Mouse (Mus musculus) limb, embryonic 11.5 days (tissue): ENCODE data around the gene Tas1r3. TPM values are rescaled to one million over a fixed set of nuclear protein-coding genes. Genes with fewer than 3 reads are reported as not detected.

ENCODE experiments used
- ATAC-seq: fragments of 200-750 bp; cut with Nextera tagmentation; 2 replicates; pipeline ENCODE4 v1.8.0; 2017; ENCODE audit warnings: low read depth; ENCODE audit not compliant: insufficient number of reproducible peaks, low FRiP score, low TSS enrichment
- DNase-seq: peaks from one replicate; pipeline ENCODE4 v3.0.0-alpha.2; 2015; ENCODE audit warnings: low spot score
- H3K27ac ChIP-seq: fragments of 300-500 bp; sonication (generic); replicated peaks from 2 replicates; pipeline ENCODE4 v1.5.1; 2014; ENCODE audit warnings: low read depth, mild to moderate bottlenecking, low read length
- H3K27me3 ChIP-seq: fragments of 300-500 bp; sonication (generic); 2 replicates; pipeline ENCODE4 v1.6.1; 2014; ENCODE audit warnings: mild to moderate bottlenecking, low read length, mixed read lengths; ENCODE audit not compliant: control insufficient read depth, insufficient read depth
- H3K36me3 ChIP-seq: fragments of 300-500 bp; sonication (generic); 2 replicates; pipeline ENCODE4 v1.6.1; 2014; ENCODE audit warnings: mild to moderate bottlenecking, low read length, moderate library complexity, mixed read lengths; ENCODE audit not compliant: control insufficient read depth, insufficient read depth
- H3K4me1 ChIP-seq: fragments of 300-500 bp; sonication (generic); 2 replicates; pipeline ENCODE4 v1.6.1; 2014; ENCODE audit warnings: low read length, mixed read lengths; ENCODE audit not compliant: control insufficient read depth, insufficient read depth
- H3K4me2 ChIP-seq: fragments of 300-500 bp; sonication (generic); 2 replicates; pipeline ENCODE4 v1.6.1; 2014; ENCODE audit warnings: low read depth, mild to moderate bottlenecking, moderate library complexity; ENCODE audit not compliant: severe bottlenecking
- H3K4me3 ChIP-seq: fragments of 300-500 bp; sonication (generic); 2 replicates; pipeline ENCODE4 v1.5.1; 2014; ENCODE audit warnings: low read depth, low read length
- H3K9ac ChIP-seq: fragments of 300-500 bp; sonication (generic); 2 replicates; pipeline ENCODE4 v1.6.1; 2014; ENCODE audit warnings: mild to moderate bottlenecking, low read length
- H3K9me3 ChIP-seq: fragments of 300-500 bp; sonication (generic); 2 replicates; pipeline ENCODE4 v1.6.1; 2016; ENCODE audit warnings: low read length; ENCODE audit not compliant: control insufficient read depth
- WGBS: fragments of 180-500 bp; shearing (Covaris S2); extraction: QIAGEN DNeasy Blood & Tissue Kit; methylation state at CpG from one replicate; pipeline ENCODE4 v1.1.7; 2014; 5-methylcytosine and 5-hydroxymethylcytosine counted together
- polyA plus RNA-seq: library from polyadenylated mRNA; unstranded; fragments of >200 nt; fragmentation: Nextera tagmentation; extraction: Ambion mirVana; gene quantifications from 2 replicates; pipeline ENCODE4 v1.2.1, GENCODE M21; 2014

The Tas1r3 gene
- polyA plus RNA-seq, 1 experiment from 2014 or later: 0.28 TPM

GRCm38 (mm10) chr4:155892438-155893211 is 29.5 kb upstream of the Tas1r3 start:
- peaks cover 13% of the 10 kb centered on the region; the same call in 1 of the 2 replicates for H3K36me3 ChIP-seq
- peak overlapping the region; percentile 97 for H3K4me2 ChIP-seq
- DNase-seq (no peak), ATAC-seq (peak; percentile 11; the same call in 1 of the 2 replicates)
- peak overlapping the region; percentile 74 for H3K9ac ChIP-seq
- peaks cover 18% of the 10 kb centered on the region for H3K4me1 ChIP-seq
- no peak overlapping the region for H3K27ac ChIP-seq
- no peaks in the 10 kb centered on the region for H3K9me3 ChIP-seq
- H3K4me3 ChIP-seq: peak overlapping the region; percentile 84
- 6% methylated on average over 36 of the region's 37 CpGs for WGBS
- no peaks in the 10 kb centered on the region for H3K27me3 ChIP-seq

- Histone ChIP-seq H3K27me3 (no peaks in the 10 kb centered on the region), H3K4me1 (peaks cover 18% of the 10 kb centered on the region), H3K36me3 (peaks cover 15% of the 10 kb centered on the region; the same call in 1 of the 2 replicates), H3K4me3 (peak overlapping the region; percentile 84), H3K4me2 (peak overlapping the region; percentile 97), H3K9me3 (no peaks in the 10 kb centered on the region), H3K27ac (peak overlapping the region; percentile 90), H3K9ac (peak overlapping the region; percentile 74)
- ATAC-seq (peak; percentile 87), DNase-seq (peak; percentile 83)
- WGBS: under 1% methylated on average over 34 of the region's 56 CpGs
These were observed 28.9 kb upstream of the Tas1r3 start for GRCm38 (mm10) chr4:155892017-155892416.

- ATAC-seq (peak; percentile 88), DNase-seq (peak; percentile 98)
- H3K4me1 ChIP-seq: peaks cover 18% of the 10 kb centered on the region
- under 1% methylated on average over 51 of the region's 52 CpGs for WGBS
- H3K9ac ChIP-seq: peak within 1 kb of the TSS; percentile 74
- peak within 1 kb of the TSS; percentile 84 for H3K4me3 ChIP-seq
- peaks cover 19% of the 10 kb centered on the region; the same call in 1 of the 2 replicates for H3K36me3 ChIP-seq
- H3K4me2 ChIP-seq: peak within 1 kb of the TSS; percentile 97
- no peaks in the 10 kb centered on the region for H3K9me3 ChIP-seq
- H3K27ac ChIP-seq: peak within 1 kb of the TSS; percentile 90
- no peaks in the 10 kb centered on the region for H3K27me3 ChIP-seq
These were observed 28.4 kb upstream of the Tas1r3 start, which contains the start of the genes Pusl1 and Acap3 for GRCm38 (mm10) chr4:155891551-155892001. TSS of gene Pusl1 (minus strand) at chr4:155891781. TSS of gene Acap3 (plus strand) at chr4:155891822.

- H3K27me3 ChIP-seq: no peaks in the 10 kb centered on the region
- no peak for ATAC-seq
- peaks cover 19% of the 10 kb centered on the region; the same call in 1 of the 2 replicates for H3K36me3 ChIP-seq
- no peak for DNase-seq
- no peak overlapping the region for H3K27ac ChIP-seq
- peak overlapping the region; percentile 74 for H3K9ac ChIP-seq
- under 1% methylated on average over 34 of the region's 34 CpGs for WGBS
- no peaks in the 10 kb centered on the region for H3K9me3 ChIP-seq
- peaks cover 18% of the 10 kb centered on the region for H3K4me1 ChIP-seq
- peak overlapping the region; percentile 84 for H3K4me3 ChIP-seq
- peak overlapping the region; percentile 97 for H3K4me2 ChIP-seq
These were observed 27.9 kb upstream of the Tas1r3 start for GRCm38 (mm10) chr4:155891011-155891471.

- peaks cover 26% of the 10 kb centered on the region; the same call in 1 of the 2 replicates for H3K36me3 ChIP-seq
- no peaks in the 10 kb centered on the region for H3K27me3 ChIP-seq
- H3K4me2 ChIP-seq: no peak overlapping the region
- WGBS: 85% methylated on average over 5 of the region's 5 CpGs
- H3K9ac ChIP-seq: no peak overlapping the region
- H3K4me1 ChIP-seq: peaks cover 17% of the 10 kb centered on the region
- DNase-seq: no peak
- H3K4me3 ChIP-seq: no peak overlapping the region
- ATAC-seq: no peak
- H3K27ac ChIP-seq: no peak overlapping the region
- H3K9me3 ChIP-seq: no peaks in the 10 kb centered on the region
These were observed 26.2 kb upstream of the Tas1r3 start for GRCm38 (mm10) chr4:155889316-155889715.

- peaks cover 26% of the 10 kb centered on the region; the same call in 1 of the 2 replicates for H3K36me3 ChIP-seq
- WGBS: 97% methylated on average over 9 of the region's 9 CpGs
- peaks cover 10% of the 10 kb centered on the region for H3K4me1 ChIP-seq
These were observed 25.0 kb upstream of the Tas1r3 start for GRCm38 (mm10) chr4:155888181-155888580.

GRCm38 (mm10) chr4:155887674-155888073 is 24.5 kb upstream of the Tas1r3 start:
- ATAC-seq: no peak
- H3K9ac ChIP-seq: no peak overlapping the region
- WGBS: 89% methylated on average over 10 of the region's 10 CpGs

More at GRCm38 (mm10) chr4:155888181-155888580, 25.0 kb upstream of the Tas1r3 start:
- H3K4me3 ChIP-seq: no peak overlapping the region
- ATAC-seq (no peak), DNase-seq (no peak)
- H3K9me3 ChIP-seq: no peaks in the 10 kb centered on the region
- no peak overlapping the region for H3K4me2 ChIP-seq
- H3K27me3 ChIP-seq: no peaks in the 10 kb centered on the region
- no peak overlapping the region for H3K27ac ChIP-seq
- H3K9ac ChIP-seq: no peak overlapping the region

GRCm38 (mm10) chr4:155886330-155886729 is 23.2 kb upstream of the Tas1r3 start:
- WGBS: 92% methylated on average over 5 of the region's 5 CpGs

More at GRCm38 (mm10) chr4:155887674-155888073, 24.5 kb upstream of the Tas1r3 start:
- Histone ChIP-seq H3K4me3 (no peak overlapping the region), H3K27ac (no peak overlapping the region), H3K36me3 (peaks cover 26% of the 10 kb centered on the region; the same call in 1 of the 2 replicates), H3K27me3 (no peaks in the 10 kb centered on the region), H3K4me1 (peaks cover 5% of the 10 kb centered on the region), H3K9me3 (no peaks in the 10 kb centered on the region), H3K4me2 (no peak overlapping the region)
- no peak for DNase-seq

More at GRCm38 (mm10) chr4:155886330-155886729, 23.2 kb upstream of the Tas1r3 start:
- Histone ChIP-seq H3K4me2 (no peak overlapping the region), H3K4me1 (peaks cover 3% of the 10 kb centered on the region; the same call in 1 of the 2 replicates), H3K9ac (no peak overlapping the region), H3K27ac (no peak overlapping the region), H3K4me3 (no peak overlapping the region), H3K9me3 (no peaks in the 10 kb centered on the region), H3K36me3 (peaks cover 26% of the 10 kb centered on the region; the same call in 1 of the 2 replicates), H3K27me3 (no peaks in the 10 kb centered on the region)
- no peak for ATAC-seq
- DNase-seq: no peak
